Mouse (Mus musculus) adrenal gland, adult 2 months (tissue): Measurements from ENCODE around the gene Cadps. TPM values are rescaled to one million over a fixed set of nuclear protein-coding genes. Genes with fewer than 3 reads are reported as not detected.
A peak's percentile ranks its signal among the peaks of the same experiment; 100 is the strongest.

Experiments
- DNase-seq: peaks from one replicate; pipeline ENCODE4 v3.0.0; 2021
- polyA plus RNA-seq: library from polyadenylated mRNA; depleted of rRNA; stranded (reverse); fragments of >200 nt; gene quantifications from 2 replicates; pipeline ENCODE4 v1.2.3, GENCODE M21; 2012
- total RNA-seq, 2 experiments: library from RNA; stranded (reverse); gene quantifications; 2 replicates each; pipeline ENCODE4 v1.2.3; 2021

Gene Cadps
- total and polyA plus RNA-seq, 3 experiments = 1.3 to 10.9 (median 8.8) TPM

DNA sequence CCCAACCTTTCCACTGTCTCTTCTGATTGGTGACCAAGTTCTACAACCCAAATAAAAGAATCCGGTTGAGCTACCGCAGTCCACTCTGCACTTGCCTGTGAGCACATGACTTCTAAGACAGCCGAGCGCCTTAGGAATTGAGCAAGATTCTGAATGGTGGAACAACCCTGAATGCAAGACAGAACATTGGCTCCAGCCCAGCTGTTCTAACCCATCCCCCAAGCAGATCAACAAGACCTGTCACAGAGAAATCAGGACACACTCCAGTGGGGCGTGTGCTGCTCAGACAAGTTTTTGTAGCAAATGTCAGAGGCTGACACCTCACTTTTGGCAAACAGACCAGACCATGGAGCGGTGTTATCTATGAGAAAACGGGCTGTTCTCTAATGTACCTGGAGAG is 431.7 kb downstream of the Cadps start:
- DNase-seq = no peak

DNA sequence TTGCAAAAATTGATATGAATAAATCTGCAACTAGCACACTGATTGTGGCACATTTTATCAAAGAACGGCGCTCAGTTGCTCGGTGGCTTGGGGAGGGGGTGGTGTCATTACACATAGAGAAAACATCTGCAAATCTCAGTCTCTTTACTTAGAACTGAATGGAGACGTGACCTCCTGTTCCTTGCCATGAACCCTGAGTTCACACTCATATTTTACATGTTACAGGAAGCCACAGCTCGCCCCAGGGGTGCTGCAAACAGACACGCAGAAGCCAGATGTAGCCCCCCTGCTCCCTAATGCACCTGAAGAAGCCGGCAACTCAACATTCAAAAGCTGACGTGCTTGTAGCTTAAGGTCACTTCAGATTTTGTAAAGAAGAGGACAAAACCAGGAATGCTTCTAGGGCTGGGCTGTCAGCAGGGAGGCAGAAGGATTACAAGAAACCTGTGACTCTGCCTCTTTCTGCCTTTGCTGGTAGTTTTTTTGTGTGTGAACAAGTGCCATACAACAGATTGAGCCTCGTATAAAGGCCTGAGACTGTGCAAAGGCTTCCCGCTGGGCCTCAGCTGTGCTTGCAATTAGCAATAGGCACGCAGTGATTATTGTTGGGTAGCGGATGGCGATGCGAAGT is 434.0 kb downstream of the Cadps start:
- DNase-seq = no peak

DNA sequence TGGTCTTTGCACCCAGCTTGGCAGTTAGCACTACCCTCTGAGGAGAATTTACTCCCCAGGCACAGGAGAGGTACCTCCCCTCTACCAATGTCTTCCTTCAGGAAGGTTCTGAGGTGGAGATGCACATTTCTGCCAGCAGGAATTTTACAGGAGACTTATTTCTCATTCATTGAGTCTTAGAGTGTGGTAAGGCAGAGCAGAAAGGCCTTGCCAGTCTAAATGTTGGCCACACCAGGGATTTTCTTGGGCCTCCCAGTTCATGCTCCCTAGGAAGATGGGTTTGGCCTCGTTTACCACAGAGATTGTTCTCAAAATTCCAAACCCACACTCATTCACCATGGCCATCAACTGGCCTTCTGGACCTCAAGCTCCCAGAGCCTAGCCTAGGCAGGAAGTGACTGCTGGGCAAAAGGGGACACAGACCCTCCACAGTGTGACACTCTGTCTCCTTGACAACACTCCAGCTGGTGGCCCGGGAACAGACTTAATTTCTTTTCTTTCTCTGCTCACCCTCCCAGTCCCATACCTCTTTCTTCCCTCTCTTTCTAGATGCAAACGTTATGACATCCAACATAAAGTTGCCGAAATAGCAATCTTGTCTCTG is 434.6 kb downstream of the Cadps start:
- DNase-seq = no peak

DNA sequence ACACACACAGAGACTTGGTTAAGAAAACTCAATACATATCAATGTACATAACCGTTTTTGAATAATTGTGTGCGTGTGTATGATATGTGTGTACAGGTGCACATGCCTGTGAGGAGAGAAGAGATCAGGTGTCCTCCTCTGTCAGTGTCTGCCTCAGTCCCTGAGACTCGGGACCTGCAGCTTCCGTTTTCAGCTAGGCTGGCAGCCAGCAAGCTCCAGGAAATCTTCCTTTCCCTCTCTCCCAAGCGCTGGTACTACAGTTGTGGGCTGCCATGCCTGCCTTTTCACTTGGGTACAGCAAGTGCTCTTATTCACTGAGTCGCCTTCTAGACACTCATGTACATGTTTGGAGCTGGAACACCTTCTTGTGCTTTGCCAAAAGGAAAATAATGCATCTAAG is 435.7 kb downstream of the Cadps start:
- DNase-seq = no peak

DNA sequence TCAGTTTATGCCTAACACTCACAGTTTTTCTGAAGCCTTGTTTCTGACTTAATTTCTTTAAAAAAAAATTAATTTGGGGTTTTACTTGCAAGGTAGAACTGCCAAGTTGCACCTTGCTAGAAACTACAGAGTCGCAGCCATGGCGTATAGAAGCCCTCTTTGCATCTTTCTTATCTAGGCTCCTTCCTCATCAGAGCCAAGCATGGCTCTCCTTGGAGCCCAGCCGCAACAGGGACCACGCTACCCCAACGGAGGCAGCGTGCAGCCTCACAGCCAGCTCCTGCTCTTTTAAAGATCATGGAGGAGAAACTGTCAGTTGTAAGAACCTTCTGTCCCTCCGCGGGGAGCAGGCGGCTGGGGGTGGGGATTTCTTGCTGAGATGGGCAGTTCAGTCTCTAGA is 445.0 kb downstream of the Cadps start:
- no peak for DNase-seq

DNA sequence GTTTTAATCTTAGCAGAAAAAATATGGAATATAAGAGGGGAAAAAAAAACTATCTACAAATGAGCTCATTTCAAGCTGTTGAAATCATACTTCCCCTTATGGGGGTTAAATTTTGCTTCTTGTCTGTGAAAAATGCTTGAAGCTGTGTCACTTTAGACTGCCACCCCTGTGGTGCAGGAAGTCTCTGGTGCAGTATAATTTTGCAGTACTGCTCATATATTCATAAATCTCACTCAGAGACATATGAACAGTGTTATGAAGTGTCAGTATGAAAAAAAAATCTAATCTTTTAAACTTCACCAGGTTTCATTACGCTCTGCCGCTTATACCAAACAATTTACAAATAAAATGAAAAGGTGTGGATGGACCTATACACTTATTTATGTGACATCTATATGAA is 445.6 kb downstream of the Cadps start:
- DNase-seq = no peak

DNA sequence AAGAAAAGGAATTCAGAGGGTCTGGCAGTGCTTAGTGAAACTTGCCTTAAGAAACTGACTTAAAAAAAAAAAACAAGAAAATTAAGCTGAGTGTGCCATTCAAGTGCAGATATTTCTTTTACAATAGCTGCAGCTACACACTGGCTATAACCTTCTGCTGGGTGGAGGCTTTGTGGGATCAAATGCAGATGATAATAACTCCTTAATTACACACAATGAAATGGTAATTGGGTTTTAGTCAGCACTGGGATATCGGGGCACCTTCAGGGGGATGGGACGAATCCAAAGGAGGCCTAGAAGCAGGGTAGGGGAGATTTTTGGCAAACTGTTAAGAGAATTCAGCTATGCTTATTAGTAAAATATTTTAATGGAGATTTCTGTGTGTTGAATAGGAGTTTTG is 447.4 kb downstream of the Cadps start:
- DNase-seq = no peak

DNA sequence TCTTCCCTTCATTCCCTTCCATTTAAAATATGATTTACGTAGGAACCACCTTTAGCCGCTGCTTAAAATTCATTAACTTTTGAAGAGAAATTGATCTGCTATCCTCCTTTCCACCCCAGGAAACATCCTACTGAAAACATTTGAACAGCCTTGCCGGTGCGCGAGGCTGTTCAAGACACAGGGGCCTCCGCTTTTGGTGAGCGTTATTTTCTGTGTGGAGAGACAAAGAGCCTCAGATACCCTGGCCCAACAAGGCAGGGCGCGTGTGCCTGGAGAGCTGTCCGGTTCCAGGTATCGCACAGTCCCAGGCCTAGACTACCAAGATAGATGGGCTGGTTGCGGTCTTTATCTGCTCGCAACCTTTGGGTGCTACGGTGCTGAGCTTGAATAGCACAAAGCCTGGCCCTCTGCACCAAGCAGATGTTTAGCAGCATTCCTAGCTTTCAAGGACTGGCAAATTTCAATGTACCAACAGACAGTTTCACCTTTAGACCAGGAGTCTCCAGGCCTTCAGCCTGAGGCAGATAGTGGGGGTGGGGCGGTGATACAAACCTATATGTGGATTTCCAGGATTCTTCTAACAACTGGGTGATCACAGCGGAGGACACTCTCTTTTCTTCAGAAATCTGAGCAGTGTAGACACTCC is 472.5 kb downstream of the Cadps start:
- no peak for DNase-seq

DNA sequence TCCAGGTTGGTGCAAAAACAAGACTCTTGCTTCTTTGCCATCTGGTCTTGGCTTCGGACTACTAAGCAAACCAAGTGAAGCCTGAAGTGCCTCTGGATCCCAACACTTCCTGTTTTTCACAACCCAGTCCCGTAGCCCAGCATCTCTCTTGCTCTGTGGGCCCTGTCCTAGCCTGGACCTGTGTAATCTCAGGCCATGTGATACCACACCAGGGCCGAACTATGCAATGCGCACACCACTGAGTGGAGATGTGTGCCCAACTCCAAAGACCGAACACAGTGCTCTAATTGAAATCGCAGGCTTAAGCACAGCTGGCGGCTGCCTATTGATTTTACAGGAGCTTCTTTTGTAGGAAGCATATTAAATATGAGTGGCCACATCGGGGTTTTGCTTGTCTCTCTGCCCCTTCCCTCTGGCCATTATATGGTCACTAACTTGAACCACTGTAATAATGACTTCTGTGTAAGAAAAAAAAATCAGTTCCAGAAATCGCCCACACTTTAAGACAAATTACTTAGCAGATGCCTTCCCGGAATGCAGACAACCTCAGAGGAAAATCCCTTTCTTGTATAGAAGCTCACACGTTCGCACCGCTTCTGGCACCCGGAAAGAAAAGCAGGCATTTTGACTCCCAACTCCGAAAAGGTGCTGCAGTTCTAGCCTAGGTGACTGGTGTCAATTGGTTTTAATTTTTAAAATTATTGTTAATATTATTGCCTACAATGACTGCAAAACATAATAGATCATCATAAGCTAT is 473.4 kb downstream of the Cadps start:
- DNase-seq = no peak

DNA sequence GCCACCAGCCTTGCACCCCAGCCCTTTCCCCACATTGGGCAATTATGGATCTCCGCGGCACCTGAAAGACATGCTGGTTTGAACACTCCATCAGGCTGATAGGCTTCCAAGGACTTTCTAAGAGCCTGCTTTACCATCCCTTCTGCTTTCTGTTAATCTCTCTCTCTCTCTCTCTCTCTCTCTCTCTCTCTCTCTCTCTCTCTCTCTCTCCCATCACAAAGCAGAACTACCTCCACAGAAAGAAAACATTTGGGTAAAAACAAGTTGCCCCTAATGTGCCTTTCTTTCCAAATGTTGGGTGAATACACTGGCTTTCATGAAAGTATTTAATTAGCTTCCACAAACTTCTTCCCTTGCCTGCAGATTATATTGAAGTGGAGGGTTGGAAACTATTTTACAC is 474.8 kb downstream of the Cadps start, which contains the start of gene Fezf2:
Gene Fezf2, minus strand, starts transcription at position 101 of the 400 bp plus-strand sequence.
- no peak for DNase-seq

DNA sequence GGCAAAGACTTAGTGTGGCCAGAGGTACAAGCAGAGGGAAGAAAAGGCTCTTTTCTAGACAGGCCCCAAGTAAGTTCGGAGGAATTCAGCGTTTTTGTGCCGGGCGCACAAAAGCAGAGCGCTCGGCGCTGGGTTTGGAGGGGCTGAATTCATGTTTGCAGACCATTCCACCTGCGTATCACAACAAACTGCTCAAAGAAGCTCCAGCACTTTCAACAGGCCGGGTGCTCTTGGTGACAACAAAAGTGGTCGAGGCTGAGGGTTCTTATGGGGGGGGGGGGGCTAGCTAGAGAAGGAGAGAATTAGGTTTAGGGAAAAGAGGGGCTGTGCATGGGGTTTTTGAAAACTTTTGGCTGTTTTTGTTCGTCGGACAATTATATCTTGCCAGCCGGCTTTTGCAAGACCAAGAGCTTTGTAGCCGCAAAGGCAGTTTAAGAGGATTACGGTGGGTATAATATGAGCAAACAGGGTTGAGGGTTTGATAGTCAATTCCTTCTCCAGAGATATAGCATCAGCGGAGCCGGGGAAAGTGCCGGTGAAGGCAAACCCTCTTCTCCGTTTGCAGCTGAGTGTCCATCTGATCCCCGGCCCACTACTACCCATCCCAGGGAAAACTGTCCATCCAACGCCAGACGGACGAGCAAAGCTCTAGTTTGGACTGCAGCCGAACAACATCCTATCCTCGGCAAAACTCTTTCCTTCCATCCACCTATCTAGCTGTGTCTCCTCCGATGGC is 475.8 kb downstream of the Cadps start:
- no peak for DNase-seq

DNA sequence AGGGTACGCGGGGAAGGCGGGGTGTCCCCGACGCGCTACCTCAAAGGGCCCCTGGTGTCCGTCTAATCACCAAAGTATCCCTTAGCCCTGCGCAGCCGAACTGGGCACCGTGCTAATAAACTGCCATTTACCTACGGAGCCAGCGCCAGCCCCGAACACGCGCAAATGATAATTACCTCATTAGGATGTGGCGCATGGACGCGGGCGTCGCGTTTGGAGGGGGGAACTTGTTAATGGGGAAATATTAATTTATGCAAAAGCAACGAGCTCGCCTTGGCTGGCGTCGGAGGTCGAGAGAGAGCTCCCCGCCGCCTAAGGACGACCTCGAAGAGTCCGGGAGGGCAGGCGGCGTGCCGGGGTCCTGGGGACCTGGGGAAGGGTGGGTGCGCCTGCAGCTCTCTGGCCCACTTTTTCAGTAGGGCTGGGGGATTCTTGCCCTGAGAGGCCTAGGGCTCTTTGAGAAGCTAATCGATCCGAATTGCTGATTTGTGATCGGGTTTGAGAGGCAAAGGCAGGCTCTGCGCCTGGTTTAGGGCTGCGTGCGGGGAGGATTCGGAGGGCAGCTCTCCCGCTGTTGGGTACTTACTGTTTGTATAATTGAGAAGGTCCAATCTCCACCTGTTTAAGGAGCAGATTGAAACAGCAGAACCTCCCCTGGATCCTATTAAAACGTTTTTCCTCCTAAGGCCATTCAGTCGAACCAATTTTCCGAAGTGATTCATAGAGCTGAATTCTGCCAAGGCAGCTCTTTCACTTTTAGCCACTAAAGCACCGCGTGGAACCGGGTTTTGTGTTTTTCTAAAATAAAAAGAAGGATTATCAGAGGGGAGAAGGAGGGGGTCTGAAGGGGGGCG is 476.6 kb downstream of the Cadps start:
- DNase-seq = peak; percentile 16

DNA sequence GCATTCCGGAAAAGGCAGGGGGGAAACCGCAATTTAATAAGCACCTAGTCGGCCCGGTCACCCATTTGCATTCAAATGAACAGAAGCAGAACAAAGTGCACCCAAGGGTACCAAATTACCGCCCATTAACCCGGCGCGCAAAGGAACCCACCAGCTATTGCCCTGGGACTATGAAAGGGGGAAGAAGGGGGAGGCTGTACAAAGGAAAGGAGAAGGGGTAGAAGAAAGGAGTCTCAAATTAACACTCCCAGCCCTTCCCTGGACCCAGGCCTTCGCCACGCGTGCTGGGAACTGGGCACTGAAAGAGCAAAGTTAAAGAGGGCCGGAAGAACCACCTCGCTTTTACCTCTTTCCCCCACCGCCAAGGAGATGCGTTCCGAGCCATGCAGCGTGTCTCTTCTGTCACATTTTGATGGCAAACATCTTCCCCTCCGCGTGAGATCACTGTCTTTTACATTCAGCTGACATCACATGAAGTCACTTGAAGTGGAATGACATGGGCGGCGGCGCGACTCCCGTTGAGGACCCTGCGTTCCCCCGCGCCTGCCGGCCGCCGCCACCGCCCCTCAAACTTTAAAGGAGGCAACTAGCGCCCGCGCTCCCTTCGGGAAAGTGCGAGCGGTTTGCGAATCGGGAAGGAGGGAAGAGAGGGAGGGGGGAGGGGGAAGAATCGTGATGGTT is 477.5 kb downstream of the Cadps start:
- DNase-seq = no peak

DNA sequence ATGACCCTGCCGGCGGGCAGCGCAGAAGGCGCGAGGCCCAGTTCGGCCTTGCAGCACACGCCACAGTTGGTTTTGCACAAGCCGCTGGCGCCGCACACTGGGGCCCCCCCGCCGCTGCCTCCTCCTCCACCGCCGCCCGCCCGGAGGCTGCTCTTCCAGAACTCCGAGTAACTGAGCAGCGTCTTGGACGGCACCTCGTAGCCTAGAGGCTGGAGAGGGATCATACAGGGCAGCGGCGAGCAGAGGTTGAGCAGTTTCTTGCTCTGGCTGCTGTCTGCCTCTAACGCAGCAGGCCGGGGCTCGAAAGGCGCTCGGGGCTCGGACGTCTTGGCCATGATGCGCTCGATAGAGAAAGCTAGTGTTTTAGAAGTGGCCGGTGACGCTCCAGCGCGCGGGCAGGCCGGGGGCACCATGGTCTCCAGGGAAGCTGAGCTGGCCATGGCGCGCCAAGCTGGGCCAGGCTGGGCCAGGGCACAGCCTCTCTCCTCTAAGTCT is 478.1 kb downstream of the Cadps start:
- peak; percentile 50 for DNase-seq

DNA sequence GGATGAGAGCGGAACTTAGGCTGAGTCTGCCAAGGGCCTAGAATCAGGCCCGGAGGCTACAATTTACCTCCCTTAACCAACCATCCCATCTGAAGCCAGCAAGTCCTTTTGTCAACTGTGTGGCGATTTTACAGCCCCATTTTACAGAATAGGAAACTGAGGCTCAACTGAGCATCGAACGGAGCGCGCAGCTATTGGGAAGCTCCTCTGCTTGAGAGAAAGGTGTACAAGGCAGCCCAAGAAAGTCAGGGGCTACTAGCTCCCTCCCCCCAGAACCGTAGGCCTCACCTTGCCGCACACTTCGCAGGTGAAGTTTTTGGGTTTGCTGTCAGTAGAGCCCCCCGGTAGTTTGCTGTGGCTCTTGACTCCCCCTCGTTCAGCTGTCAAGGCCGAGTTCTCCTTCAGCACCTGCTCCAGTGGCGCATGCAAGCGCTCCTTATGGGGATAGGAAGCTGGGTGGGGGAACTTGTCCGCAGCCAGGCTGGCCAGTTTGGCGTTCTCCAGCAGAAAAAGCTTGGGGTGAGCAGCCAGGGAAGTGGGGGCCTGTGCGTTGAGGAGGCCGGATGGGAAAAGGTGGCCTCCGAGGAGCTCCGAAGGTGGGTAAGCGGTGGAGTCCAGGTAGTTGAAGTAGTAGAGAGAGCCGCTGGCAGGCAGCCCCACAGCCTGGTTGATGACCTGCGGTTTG is 478.7 kb downstream of the Cadps start:
- DNase-seq = no peak

DNA sequence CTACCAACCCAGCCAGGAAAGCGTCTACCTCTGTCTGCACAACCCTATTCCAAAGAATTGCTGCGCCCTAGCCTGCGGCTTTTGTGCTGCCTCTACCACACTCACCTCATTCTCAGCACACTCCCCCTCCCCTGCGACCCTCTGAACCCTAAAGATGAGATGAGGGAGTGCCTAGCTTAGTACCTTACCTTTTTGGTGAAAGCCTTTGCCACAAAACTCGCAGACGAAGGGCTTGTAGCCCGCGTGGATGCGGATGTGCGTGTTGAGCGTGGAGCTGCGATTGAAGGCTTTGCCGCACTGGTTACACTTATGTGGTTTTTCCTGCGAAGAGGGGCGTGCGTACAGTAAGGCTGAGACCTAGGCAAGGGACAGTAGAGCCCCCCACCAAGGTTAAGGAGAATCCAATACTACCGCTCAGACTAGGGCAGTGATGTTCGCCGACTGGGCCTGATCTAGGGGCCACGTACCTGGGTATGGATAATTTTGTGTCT is 479.4 kb downstream of the Cadps start:
- no peak for DNase-seq

DNA sequence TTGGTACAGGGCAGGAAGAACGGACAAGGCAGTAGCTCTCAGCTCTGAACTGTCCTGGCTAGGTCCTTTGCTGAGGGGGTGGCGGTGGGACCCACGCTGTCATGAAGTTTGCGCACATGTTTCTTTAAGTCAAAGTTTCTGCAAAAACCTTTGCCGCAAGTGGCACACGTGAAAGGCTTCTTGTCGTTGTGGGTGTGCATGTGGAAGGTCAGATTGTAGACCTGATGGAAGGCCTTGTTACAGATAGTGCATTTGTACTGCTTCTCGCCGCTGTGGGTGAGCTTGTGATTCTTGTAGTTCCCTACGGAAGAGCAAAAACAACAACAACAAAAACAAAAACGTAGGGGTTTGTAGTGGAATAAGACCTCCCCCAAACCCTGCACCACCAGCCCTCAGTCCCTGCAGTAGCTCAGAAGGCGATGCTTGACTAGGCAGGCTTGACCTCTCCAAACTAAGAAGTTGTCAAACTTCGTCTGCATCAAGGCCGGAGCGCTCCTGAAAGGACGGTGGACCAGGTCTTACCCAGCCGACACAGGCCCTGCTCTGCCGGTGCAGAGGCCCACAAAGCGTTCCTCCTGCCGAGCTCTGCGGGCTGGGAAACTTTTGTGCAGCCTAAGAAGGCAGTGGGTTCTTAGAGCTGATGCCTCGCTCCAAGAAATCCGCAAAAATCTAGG is 480.3 kb downstream of the Cadps start:
- no peak for DNase-seq

DNA sequence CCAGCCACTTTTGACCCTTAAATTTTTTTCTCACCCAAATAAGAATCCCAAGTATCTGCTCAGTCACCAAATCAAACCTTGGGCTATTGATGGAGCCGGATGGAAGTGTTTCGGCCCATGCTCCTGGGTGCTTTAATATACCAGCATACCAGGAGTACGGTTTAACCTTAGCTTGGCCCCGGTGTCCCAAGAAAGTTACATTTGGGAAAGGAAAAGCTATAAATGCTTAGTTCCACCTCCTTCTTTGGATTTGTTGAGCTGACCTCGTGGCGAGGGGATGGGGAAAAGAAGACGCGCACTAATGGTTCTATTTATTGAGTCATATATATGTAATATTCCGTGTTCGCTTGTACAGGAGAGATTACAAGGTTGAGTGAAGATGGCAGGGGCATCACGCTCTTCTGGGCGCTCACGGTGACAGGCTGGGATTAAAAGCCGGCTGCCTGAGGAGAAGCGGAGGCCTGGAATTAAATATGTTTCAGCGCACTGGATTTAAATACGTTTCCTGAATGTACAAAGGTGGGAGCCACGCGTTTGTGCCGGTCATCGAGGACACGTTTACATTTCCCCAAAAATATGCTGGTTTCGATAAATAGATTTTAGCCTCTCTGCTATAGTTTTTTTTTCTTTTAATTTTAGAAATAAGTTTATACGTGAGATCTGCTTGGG is 481.0 kb downstream of the Cadps start:
- DNase-seq = no peak
